Mouse (Mus musculus) bone marrow macrophage, adult 2 months (primary cell): ENCODE data around the gene Ypel2. TPM values are rescaled to one million over a fixed set of nuclear protein-coding genes. Genes with fewer than 3 reads are reported as not detected.
A peak's percentile ranks its signal among the peaks of the same experiment; 100 is the strongest.

ENCODE experiments used
- H3K27ac ChIP-seq: 2 replicates; pipeline ENCODE4 v1.5.1; 2012; ENCODE audit warnings: low read depth, low read length; ENCODE audit not compliant: insufficient read depth
- H3K4me1 ChIP-seq: 2 replicates; pipeline ENCODE4 v1.6.1; 2012; ENCODE audit warnings: low read length; ENCODE audit not compliant: control insufficient read depth, insufficient read depth
- H3K4me3 ChIP-seq: 2 replicates; pipeline ENCODE4 v1.5.1; 2012; ENCODE audit warnings: mild to moderate bottlenecking, low read length, moderate library complexity; ENCODE audit not compliant: insufficient read depth
- CTCF ChIP-seq: IDR thresholded peaks from 2 replicates; pipeline ENCODE4 v1.5.1; 2012; ENCODE audit warnings: low read depth, mild to moderate bottlenecking, low read length, moderate library complexity
- POLR2A ChIP-seq: IDR thresholded peaks from 2 replicates; pipeline ENCODE4 v1.6.1; 2012; ENCODE audit warnings: mild to moderate bottlenecking, low read depth, low read length, borderline replicate concordance
- polyA plus RNA-seq: library from polyadenylated mRNA; stranded (reverse); fragments of >200 nt; gene quantifications from 2 replicates; pipeline ENCODE4 v1.2.4, GENCODE M21; 2012; ENCODE audit not compliant: missing spikeins, insufficient read depth, insufficient read length

The Ypel2 gene
- polyA plus RNA-seq, 1 experiment = 19.8 TPM

DNA sequence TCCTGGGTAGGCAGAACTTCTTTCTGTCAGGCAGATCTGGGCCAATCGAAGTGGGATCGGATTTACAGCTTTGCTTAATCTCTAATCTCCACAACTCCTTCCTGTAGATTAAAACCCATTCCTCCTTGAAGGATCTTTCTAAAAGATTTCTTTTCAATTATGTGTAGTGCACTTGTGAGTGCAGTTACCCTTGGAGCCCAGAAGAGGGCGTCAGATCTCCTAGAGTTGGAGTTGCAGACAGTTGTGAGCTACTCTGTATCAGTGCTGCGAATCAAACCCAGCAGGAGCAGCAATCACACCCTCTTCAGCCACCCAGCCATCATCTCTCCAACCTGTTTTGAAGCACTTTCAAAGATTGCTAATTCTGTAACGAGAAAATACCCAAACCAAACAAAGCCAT, 26.9 kb upstream of the Ypel2 start:
- Histone ChIP-seq H3K27ac (peak overlapping the region; percentile 86), H3K4me3 (no peak overlapping the region), H3K4me1 (peaks cover 59% of the 10 kb centered on the region)
- TF ChIP-seq CTCF (peak; percentile 34; the same call in 1 of the 2 replicates), POLR2A (no peak)

DNA sequence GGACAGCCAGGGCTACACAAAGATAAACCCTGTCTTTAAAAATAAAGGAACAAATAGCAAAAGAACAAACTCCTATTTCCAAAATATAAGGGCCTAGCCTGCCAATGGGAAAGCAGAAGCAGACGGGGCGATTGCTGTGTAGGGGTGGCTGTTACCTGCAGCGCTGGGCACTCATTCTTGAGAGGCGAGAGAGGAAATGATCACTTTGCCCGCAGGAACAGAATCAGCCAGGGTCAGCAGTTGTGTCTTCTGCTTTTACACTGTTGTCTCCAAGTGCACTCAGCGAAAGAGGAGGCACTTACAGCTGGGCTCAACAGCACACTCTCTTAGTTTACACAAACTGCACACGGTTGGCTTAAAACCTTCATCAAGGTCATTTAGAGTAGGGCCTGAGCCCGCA, 25.9 kb upstream of the Ypel2 start:
- no peak overlapping the region for H3K4me3 ChIP-seq
- peaks cover 53% of the 10 kb centered on the region for H3K4me1 ChIP-seq
- TF ChIP-seq POLR2A (no peak), CTCF (no peak)
- peak overlapping the region; percentile 86 for H3K27ac ChIP-seq

DNA sequence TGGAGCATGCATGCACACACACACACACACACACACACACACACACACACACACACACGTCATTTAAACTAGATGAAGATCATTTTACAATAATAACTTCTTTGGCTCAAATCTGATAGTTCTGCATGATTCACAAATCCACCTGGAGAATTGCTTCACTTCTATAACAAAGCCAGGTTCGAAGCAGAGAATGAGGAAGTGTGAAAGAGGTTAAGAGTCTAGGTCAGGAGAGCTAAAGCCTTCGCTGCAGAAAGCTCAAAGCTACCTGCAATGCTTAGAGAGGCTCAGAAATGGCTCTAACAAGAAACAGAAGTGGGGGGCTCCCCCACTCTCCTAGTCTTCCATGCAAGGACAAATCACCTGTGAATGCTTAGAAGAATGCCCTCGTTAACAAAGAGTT, 24.6 kb upstream of the Ypel2 start:
- Histone ChIP-seq H3K27ac (peak overlapping the region; percentile 86), H3K4me3 (no peak overlapping the region), H3K4me1 (peaks cover 46% of the 10 kb centered on the region)
- TF ChIP-seq POLR2A = no peak
- TF ChIP-seq CTCF = no peak

DNA sequence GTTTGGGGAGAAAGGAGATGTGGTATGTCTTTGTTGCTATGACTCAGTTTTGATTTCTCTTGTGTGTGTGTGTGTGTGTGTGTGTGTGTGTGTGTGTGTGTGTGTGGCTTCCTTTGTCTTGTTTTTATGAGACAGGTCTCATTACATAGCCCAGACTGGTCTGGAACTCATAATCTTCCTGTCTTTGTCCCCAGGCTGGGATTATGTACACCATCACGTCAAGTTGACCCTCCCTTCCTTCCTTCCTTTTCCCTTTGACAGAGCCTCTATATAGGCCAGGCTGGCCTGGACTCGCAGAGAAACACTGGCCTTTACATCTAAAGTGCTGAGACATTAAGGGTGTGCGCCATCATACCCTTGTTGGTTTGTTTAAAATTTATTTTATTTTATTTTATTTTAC, 22.2 kb upstream of the Ypel2 start:
- TF ChIP-seq CTCF (no peak), POLR2A (no peak)
- H3K4me3 ChIP-seq = no peak overlapping the region
- H3K27ac ChIP-seq = no peak overlapping the region

DNA sequence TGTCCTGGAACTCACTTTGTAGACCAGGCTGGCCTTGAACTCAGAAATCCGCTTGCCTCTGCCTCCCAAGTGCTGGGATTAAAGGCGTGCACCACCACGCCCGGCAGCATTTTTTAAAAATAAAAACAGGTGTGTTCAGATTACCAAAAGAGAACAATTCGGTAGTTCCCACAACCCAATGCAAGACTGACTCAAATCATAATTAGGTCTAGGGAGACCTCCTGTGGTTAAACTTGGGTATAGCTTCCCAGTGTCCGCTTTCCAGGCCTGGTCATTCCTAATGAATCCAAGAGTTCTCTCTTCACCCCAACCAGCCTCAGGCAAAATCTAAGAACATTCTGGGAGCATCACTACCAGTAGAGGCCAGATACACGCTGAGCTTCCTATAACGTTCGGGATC, 17.0 kb upstream of the Ypel2 start:
- H3K4me3 ChIP-seq = no peak overlapping the region
- TF ChIP-seq CTCF (no peak), POLR2A (no peak)
- H3K27ac ChIP-seq = no peak overlapping the region
- H3K4me1 ChIP-seq = peaks cover 11% of the 10 kb centered on the region

More for the DNA sequence above, 22.2 kb upstream of the Ypel2 start:
- H3K4me1 ChIP-seq = peaks cover 43% of the 10 kb centered on the region

DNA sequence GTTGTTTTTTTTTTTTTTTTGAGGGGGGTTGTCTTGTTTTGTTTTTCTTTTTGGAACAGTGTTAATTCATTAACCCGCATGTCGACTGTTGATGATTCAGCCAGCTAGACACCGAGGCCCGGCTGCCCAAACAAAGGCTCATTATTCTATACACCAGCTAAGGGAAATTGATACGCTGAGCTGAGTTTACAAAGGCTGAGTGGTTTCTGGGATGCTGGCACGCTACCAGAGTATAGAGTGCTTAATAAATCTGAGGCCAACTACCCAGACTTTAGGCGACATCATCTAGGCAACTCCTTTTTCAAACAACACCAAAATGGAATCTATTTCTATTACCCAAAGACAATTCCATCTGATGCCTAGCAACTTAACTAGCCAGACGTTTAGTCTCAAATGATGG, 13.9 kb upstream of the Ypel2 start:
- TF ChIP-seq CTCF (no peak), POLR2A (no peak)
- Histone ChIP-seq H3K4me3 (no peak overlapping the region), H3K27ac (no peak overlapping the region), H3K4me1 (peaks cover 14% of the 10 kb centered on the region)

DNA sequence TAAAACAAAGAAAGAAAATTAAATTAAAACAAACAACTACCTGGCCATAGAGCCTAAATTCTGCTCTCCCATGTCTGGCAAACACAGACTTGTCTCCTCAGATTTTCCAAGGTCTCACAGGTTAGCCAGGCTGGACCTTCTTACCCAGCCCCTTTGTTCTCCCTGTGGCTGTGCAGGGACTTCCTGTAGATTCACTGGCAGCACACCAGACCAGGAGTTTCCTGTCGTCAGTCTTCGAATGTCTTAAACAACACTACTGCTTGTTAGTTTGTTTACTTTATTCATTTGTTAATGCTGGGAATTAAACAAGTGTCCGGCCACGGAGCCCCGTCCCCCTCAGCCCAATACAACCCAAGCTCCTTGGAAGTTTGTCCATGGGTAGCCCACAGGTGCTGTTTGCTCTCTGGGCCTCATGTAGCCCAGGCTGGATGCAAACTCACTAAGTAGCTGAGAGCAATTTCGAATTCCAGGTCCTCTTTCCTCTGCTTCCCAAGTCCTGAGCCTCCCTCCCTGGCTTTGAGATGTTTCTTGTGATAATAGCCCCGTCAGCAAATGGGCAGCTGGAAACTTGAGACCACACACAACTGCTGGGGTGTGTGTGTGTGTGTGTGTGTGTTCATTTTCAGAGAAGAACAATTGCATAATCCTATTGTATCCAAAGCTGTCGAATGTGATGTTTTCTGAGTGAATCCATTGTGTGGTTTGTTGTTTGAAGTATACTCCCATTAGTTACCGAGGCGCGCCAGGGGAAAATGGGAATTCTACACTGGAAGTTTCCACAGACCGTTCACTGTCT, 11.7 kb upstream of the Ypel2 start:
- Histone ChIP-seq H3K4me3 (no peak overlapping the region), H3K4me1 (peaks cover 26% of the 10 kb centered on the region), H3K27ac (no peak overlapping the region)
- TF ChIP-seq CTCF (no peak), POLR2A (no peak)

DNA sequence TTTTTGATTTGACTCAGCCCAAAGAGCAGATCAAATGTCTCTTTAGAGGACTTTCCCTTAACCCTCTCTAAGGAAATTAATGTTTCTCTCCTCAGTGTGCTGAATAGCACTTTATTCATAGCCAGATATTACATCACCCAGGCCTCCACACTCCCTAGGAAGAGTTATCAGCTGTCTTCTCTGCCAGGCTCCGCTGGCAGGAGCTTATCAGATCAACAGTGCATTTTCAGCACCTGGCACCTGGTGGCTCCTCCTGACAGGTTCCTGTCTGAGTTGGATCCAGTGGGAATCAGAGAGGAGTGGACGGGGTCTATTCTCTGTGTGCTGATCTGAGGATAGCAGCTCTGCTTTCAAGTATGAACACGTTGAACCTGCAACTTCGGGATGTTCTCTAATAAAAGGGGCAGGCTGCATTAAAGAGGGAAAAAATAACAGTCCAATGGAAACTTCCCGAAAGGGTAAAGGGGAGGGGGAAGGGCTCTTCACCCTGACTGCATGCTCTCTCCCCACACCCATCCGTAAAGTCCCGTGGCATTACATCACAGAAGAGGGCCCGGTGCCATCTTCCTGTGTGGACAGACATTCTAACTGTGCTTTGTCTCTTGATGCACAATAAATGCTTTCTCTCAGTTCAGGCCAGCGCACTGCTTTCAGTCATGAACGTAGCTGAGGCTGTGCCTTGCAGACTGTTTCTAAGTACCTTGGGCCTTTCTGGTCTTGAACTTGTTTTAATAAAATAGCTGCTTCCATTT, 8.7 kb upstream of the Ypel2 start:
- no peak for TF ChIP-seq POLR2A
- no peak for TF ChIP-seq CTCF
- Histone ChIP-seq H3K4me1 (peaks cover 41% of the 10 kb centered on the region), H3K4me3 (no peak overlapping the region), H3K27ac (0 out of 2 replicates have a peak overlapping the region, but pooled peaks have one; percentile 28)

DNA sequence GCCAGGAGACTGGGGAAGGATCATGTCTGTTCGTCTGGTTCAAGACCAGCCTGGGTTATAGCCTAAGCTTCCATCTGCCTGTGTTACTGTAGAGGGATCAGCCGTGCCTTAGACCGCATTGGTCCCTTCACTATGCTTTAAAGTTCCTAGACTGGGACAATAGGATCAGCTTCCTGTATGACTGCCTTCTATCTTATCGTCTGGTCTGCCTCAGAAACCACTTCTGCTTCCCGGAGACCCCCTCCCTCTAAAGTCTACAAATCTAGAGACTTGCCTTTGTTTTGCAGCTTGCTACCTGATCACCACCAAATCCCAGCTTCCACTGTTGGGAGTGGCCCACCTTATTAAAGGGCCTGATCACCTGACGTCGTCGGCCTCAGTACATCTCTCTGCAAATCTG, 7.7 kb upstream of the Ypel2 start:
- Histone ChIP-seq H3K4me1 (peaks cover 47% of the 10 kb centered on the region), H3K27ac (no peak overlapping the region), H3K4me3 (no peak overlapping the region)
- TF ChIP-seq CTCF (no peak), POLR2A (no peak)

DNA sequence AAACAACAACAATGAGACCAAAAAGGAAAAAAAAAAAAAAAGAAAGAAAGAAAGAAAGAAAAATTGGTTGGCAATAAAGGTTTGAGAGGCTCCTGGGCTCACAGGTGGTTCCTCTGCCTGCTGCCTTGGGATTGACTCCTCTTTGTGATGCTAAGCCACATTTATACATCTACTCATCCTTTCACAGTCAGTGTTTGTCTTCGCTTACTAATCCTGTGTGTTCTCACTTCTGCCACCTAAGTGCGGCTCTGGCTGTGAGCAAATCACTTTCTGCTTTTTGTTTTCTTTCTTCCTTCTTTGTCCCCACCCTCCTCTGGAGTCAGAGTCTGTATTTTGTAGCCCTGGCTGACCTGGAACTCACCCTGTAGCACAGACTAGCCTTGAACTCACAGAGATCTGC, 2.8 kb upstream of the Ypel2 start:
- Histone ChIP-seq H3K4me1 (peaks cover 51% of the 10 kb centered on the region), H3K27ac (peak overlapping the region; percentile 78), H3K4me3 (no peak overlapping the region)
- TF ChIP-seq CTCF (no peak), POLR2A (no peak)
